Mouse (Mus musculus): ENCODE data around the gene Olfr665. TPM values are rescaled to one million over a fixed set of nuclear protein-coding genes. Genes with fewer than 3 reads are reported as not detected.
A peak's percentile ranks its signal among the peaks of the same experiment; 100 is the strongest.
"Not testable (repeated sequence)": the region's sequence is repeated elsewhere in the genome, so short reads cannot be mapped to it uniquely, and the experiment has no call there.

Gene Olfr665
- total RNA-seq (2021), result not detected
- long read RNA-seq, experiment 1, result 0 reads
- long read RNA-seq, experiment 2, result 0 reads

GRCm38 (mm10) chr7:104877731-104878130 lies at the start of gene Olfr665:
TSS of gene Olfr665 (plus strand) at chr7:104878031.
- no peak for DNase-seq

- DNase-seq, result no peak
These were observed 35.3 kb upstream of the Olfr665 start, which contains the start of gene Usp17lb for GRCm38 (mm10) chr7:104842503-104842902. TSS of gene Usp17lb (minus strand) at chr7:104842603.

- DNase-seq, result no peak
These were observed 34.0 kb upstream of the Olfr665 start for GRCm38 (mm10) chr7:104843731-104844287.

GRCm38 (mm10) chr7:104851546-104851945 lies 26.3 kb upstream of the Olfr665 start:
- not testable (repeated sequence) for DNase-seq

- DNase-seq, result no peak
These were observed 22.5 kb upstream of the Olfr665 start for GRCm38 (mm10) chr7:104855248-104855750.

- not testable (repeated sequence) for DNase-seq
These were observed 21.1 kb upstream of the Olfr665 start, which contains the start of gene Usp17la for GRCm38 (mm10) chr7:104856709-104857108. TSS of gene Usp17la (plus strand) at chr7:104857009.

- no peak for DNase-seq
These were observed 20.1 kb upstream of the Olfr665 start for GRCm38 (mm10) chr7:104857683-104858082.

GRCm38 (mm10) chr7:104861381-104861780 lies 16.4 kb upstream of the Olfr665 start:
- peak in 1 of 2 experiments; percentile 10 for DNase-seq

GRCm38 (mm10) chr7:104895852-104896251 lies 18.0 kb downstream of the Olfr665 start, which contains the start of gene Olfr666:
TSS of gene Olfr666 (minus strand) at chr7:104895952.
- DNase-seq, result no peak

- no peak for DNase-seq
These were observed 43.6 kb downstream of the Olfr665 start, which contains the start of gene Olfr667 for GRCm38 (mm10) chr7:104921382-104921781. TSS of gene Olfr667 (minus strand) at chr7:104921482.

- DNase-seq, result no peak
These were observed 50.1 kb downstream of the Olfr665 start, which contains the start of gene Olfr668 for GRCm38 (mm10) chr7:104927957-104928356. TSS of gene Olfr668 (minus strand) at chr7:104928057.

Other genes with a start within 250 kb of the Olfr665 start
- gene Olfr658, start 230.7 kb upstream of the Olfr665 start, total RNA-seq (2021), result not detected
- not detected for gene Olfr659, start 211.3 kb upstream of the Olfr665 start, total RNA-seq (2021)
- not detected for gene Olfr661, start 191.5 kb upstream of the Olfr665 start, total RNA-seq (2021)
- not detected for gene Usp17le, start 100.6 kb upstream of the Olfr665 start, total RNA-seq (2021)
- gene Usp17lb, start 35.4 kb upstream of the Olfr665 start, total RNA-seq (2021), result under 1 TPM in 1 of 2 experiments, not detected in 1; 0.20 TPM
- gene Usp17la, start 21.0 kb upstream of the Olfr665 start, total RNA-seq (2021), result not detected
- not detected for gene Olfr666, start 17.9 kb downstream of the Olfr665 start, total RNA-seq (2021)
- gene Olfr667, start 43.5 kb downstream of the Olfr665 start, total RNA-seq (2021), result not detected
- gene Olfr668, start 50.0 kb downstream of the Olfr665 start, total RNA-seq (2021), result not detected
- not detected for gene Olfr669, start 56.2 kb downstream of the Olfr665 start, total RNA-seq (2021)
- not detected for gene Olfr670, start 84.6 kb downstream of the Olfr665 start, total RNA-seq (2021)
- gene Olfr671, start 101.1 kb downstream of the Olfr665 start, total RNA-seq (2021), result not detected
- not detected for gene Olfr672, start 124.0 kb downstream of the Olfr665 start, total RNA-seq (2021)
- not detected for gene Olfr675, start 150.4 kb downstream of the Olfr665 start, total RNA-seq (2021)
- not detected for gene Olfr676, start 154.7 kb downstream of the Olfr665 start, total RNA-seq (2021)
- not detected for gene Olfr677, start 173.3 kb downstream of the Olfr665 start, total RNA-seq (2021)
- gene Olfr678, start 186.4 kb downstream of the Olfr665 start, total RNA-seq (2021), result not detected
- not detected for gene Olfr679, start 203.2 kb downstream of the Olfr665 start, total RNA-seq (2021)
- not detected for gene Olfr680-ps1, start 214.8 kb downstream of the Olfr665 start, total RNA-seq (2021)
- gene Olfr681, start 238.8 kb downstream of the Olfr665 start, total RNA-seq (2021), result not detected

Measured in adrenal gland, postnatal 36 days (tissue).